Mouse (Mus musculus): Measurements from ENCODE around the gene Brinp3.
"Not testable (repeated sequence)": the region's sequence is repeated elsewhere in the genome, so short reads cannot be mapped to it uniquely, and the experiment has no call there.

The Brinp3 gene

GRCm38 (mm10) chr1:146494681-146495331 lies at the start of gene Brinp3:
Gene Brinp3, plus strand, starts transcription at chr1:146494760.
- DNase-seq (ENCODE audit: low read depth, low spot score): no peak

- DNase-seq (ENCODE audit: low read depth, low spot score): no peak
Measured at GRCm38 (mm10) chr1:146494221-146494620, 339 bp upstream of the Brinp3 start.

- no peak for DNase-seq (ENCODE audit: low read depth, low spot score)
Measured at GRCm38 (mm10) chr1:146495386-146495785, 826 bp downstream of the Brinp3 start.

- no peak for DNase-seq (ENCODE audit: low read depth, low spot score)
Measured at GRCm38 (mm10) chr1:146497381-146498081, 3.0 kb downstream of the Brinp3 start.

GRCm38 (mm10) chr1:146498085-146498779 lies 3.7 kb downstream of the Brinp3 start:
- no peak for DNase-seq (ENCODE audit: low read depth, low spot score)

- no peak for DNase-seq (ENCODE audit: low read depth, low spot score)
Measured at GRCm38 (mm10) chr1:146498780-146499114, 4.2 kb downstream of the Brinp3 start.

- DNase-seq (ENCODE audit: low read depth, low spot score): no peak
Measured at GRCm38 (mm10) chr1:146515377-146515776, 20.8 kb downstream of the Brinp3 start.

GRCm38 (mm10) chr1:146523727-146524573 lies 29.4 kb downstream of the Brinp3 start:
- no peak for DNase-seq (ENCODE audit: low read depth, low spot score)

- DNase-seq (ENCODE audit: low read depth, low spot score): no peak
Measured at GRCm38 (mm10) chr1:146528572-146528971, 34.0 kb downstream of the Brinp3 start.

- DNase-seq (ENCODE audit: low read depth, low spot score): no peak
Measured at GRCm38 (mm10) chr1:146546847-146547428, 52.4 kb downstream of the Brinp3 start.

- DNase-seq (ENCODE audit: low read depth, low spot score): no peak
Measured at GRCm38 (mm10) chr1:146556982-146557381, 62.4 kb downstream of the Brinp3 start.

- no peak for DNase-seq (ENCODE audit: low read depth, low spot score)
Measured at GRCm38 (mm10) chr1:146562144-146562543, 67.6 kb downstream of the Brinp3 start.

- no peak for DNase-seq (ENCODE audit: low read depth, low spot score)
Measured at GRCm38 (mm10) chr1:146584181-146584580, 89.6 kb downstream of the Brinp3 start.

- DNase-seq (ENCODE audit: low read depth, low spot score): no peak
Measured at GRCm38 (mm10) chr1:146632895-146633294, 138.3 kb downstream of the Brinp3 start.

- no peak for DNase-seq (ENCODE audit: low read depth, low spot score)
Measured at GRCm38 (mm10) chr1:146657214-146657613, 162.7 kb downstream of the Brinp3 start.

- DNase-seq (ENCODE audit: low read depth, low spot score): no peak
Measured at GRCm38 (mm10) chr1:146700724-146701123, 206.2 kb downstream of the Brinp3 start.

GRCm38 (mm10) chr1:146719556-146719955 lies 225.0 kb downstream of the Brinp3 start:
- no peak for DNase-seq (ENCODE audit: low read depth, low spot score)

GRCm38 (mm10) chr1:146724784-146725513 lies 230.4 kb downstream of the Brinp3 start:
- DNase-seq (ENCODE audit: low read depth, low spot score): not testable (repeated sequence)

GRCm38 (mm10) chr1:146751066-146751465 lies 256.5 kb downstream of the Brinp3 start:
- DNase-seq (ENCODE audit: low read depth, low spot score): no peak

- no peak for DNase-seq (ENCODE audit: low read depth, low spot score)
Measured at GRCm38 (mm10) chr1:146783259-146783658, 288.7 kb downstream of the Brinp3 start.

GRCm38 (mm10) chr1:146787236-146787635 lies 292.7 kb downstream of the Brinp3 start:
- no peak for DNase-seq (ENCODE audit: low read depth, low spot score)

Measured in CD4-positive helper T cell, adult 2 months (primary cell).